Mouse (Mus musculus) common myeloid progenitor, adult 5-6 weeks (primary cell): ENCODE measurements around the gene Prkar2a. TPM values are rescaled to one million over a fixed set of nuclear protein-coding genes. Genes with fewer than 3 reads are reported as not detected.
A peak's percentile ranks its signal among the peaks of the same experiment; 100 is the strongest.
"Not testable (repeated sequence)": the region's sequence is repeated elsewhere in the genome, so short reads cannot be mapped to it uniquely, and the experiment has no call there.

Experiments used
- ATAC-seq: replicated peaks from 2 replicates; pipeline ENCODE4 v1.8.0; 2016; ENCODE audit warnings: low read depth, mild to moderate bottlenecking, moderate TSS enrichment, inconsistent platforms; ENCODE audit not compliant: poor library complexity, severe bottlenecking
- total RNA-seq: library from RNA; stranded (forward); fragments of 200-1000, 187-1606 nt; gene quantifications from 2 replicates; pipeline ENCODE4 v1.2.3, GENCODE M21; 2017

Prkar2a gene
- total RNA-seq, result 20.1 and 28.1 TPM in 2 replicates

DNA sequence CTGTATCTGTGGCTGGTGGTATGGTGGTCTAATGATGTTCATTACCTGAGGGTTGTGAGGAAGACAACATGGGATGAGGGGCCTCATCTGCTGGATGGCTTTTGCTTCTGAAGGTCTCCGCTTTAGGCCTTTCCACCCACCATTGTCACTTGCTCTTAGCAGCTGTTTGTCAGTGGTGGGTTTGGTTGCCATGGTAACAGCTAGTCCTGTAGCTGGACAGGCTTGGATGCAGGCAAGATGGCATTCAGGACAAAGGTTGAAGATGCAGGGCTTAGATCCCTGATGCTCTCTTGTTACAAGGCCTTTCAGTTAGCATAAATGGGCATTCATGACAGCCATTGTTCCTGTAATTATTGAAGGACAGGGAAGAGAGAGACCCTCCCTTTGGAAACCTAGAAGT, at the start of gene Prkar2a:
Gene Prkar2a (plus strand): TSS at position 209 of the 400 bp plus-strand sequence.
- no peak for ATAC-seq

DNA sequence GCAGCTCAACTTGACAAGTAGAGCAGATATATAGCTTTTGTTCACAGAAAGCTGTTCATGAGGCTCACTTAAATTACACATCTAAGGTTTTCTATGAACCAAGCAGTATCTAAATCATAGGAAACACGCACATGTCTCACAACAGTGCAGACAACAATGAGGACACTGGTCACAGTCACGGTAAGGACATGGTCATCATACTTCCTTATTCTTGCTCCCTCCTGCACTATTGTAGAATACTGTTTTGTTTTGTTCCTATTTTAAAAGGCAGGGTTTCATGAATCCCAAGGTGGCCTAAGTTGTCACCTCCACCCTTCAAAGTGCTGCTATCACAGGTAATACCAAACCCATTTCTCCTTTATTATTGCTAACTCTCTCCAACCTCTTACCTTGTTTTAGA, 49.3 kb upstream of the Prkar2a start:
- ATAC-seq, result no peak

DNA sequence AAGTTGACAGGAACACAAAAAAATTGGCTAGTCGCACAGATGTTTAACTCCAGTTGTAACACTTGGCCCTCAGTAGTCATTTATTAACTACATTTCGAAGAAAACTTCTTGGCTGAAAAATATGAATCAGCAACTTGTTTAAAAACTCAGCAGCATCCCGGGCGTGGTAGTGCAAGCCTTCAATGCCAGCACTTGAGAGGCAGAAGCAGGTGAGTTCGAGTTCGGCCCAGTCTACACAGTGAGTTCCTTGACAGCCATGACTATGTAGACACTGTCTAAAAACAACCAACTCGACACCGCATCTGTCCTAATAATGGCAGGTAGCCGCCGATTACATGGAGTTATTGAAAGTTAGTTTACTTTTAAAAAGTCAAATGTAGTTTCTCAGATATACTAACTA, 40.9 kb upstream of the Prkar2a start:
- no peak for ATAC-seq

GRCm38 (mm10) chr9:108648611-108649560, 40.2 kb upstream of the Prkar2a start, which contains the start of gene Arih2:
Gene Arih2, minus strand, starts transcription at chr9:108649386.
- ATAC-seq, result peak; percentile 95

DNA sequence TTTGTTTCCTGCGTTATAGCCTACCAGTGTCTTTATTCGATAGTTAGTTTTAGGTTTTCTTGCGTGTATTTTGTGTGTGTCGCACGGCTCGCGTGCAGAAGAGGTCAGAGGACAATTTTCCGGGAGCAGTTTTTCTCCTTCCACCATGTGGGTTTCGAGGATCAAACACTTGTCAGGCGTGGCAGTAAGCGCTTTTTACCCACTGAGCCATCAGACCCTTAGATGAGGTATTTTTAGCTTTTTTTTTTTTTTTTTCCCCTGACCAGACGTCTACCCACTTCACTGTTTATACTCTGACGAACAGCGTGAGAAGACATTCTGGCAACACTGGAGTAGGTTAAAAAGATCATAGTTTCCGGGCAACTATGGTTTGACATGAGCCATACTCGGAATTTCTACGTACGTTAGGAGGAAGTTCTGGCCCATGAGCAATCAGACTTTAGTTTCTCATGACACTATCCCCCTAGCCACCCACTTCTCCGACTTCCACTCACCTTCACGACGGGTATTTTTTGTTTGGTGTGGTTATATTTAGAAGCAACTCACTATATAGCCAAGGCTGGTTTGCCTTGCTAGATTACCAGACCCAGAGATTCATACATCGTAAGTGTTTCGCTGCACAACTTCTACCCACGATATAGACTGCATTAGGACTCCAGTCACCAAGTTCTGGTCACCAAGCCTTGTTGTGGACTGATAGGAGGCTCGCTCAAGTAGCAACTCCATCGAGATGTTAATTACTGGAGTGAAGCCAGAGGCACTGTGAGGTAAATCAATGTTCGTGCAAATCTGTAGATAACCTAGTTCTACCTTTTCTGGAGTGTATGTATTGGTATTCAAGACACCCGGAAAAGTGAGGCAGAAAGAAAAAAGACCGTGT, 39.3 kb upstream of the Prkar2a start:
- ATAC-seq, result peak; percentile 52

DNA sequence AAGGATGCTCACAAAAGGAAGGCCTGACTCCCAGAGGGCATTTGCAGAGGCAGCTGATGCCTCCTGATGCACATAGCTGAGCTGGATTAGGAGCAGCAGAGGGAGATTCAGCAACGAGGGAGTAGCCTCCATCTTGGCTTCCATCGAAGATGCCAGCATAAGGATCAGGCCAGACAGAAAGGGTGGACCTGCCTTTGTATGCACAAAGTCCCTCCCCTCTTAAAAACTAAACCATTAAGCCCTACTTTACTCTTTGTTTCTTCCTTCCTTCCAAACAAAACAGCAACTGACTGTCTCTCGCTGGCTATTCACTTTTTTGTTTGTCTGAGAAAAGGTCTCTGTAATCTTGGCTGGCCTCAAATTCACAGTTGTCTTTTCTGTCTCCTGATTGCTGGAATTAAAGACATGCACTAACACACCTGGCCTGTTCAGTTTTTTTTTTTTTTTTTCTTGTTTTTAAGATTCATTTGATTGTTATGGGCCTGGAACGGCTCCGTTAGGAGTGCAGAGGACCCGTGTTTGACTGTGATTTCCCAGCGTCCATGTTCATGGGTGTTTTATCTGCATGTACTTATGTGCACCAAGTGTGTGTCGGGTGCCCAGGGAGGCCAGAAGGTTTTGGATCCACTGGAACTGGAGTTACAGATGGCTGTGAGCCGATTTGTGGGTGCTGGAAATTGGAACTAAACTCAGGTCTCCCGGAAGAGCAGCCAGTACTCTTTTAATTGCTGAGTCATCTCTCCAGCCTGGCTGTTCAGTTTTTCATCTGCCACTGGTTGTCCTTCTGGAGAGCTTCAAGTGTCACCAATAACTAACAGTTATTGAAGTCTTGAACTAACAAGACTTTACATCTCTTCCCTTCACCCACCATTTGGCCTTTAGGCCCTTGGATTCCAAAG, 34.3 kb upstream of the Prkar2a start:
- peak; percentile 76 for ATAC-seq

GRCm38 (mm10) chr9:108655865-108656264, 33.2 kb upstream of the Prkar2a start:
- not testable (repeated sequence) for ATAC-seq

- ATAC-seq, result peak; percentile 96
These were observed 27.2 kb upstream of the Prkar2a start, which contains the start of gene Slc25a20 for GRCm38 (mm10) chr9:108661677-108662612. Gene Slc25a20, plus strand, starts transcription at chr9:108662088.

DNA sequence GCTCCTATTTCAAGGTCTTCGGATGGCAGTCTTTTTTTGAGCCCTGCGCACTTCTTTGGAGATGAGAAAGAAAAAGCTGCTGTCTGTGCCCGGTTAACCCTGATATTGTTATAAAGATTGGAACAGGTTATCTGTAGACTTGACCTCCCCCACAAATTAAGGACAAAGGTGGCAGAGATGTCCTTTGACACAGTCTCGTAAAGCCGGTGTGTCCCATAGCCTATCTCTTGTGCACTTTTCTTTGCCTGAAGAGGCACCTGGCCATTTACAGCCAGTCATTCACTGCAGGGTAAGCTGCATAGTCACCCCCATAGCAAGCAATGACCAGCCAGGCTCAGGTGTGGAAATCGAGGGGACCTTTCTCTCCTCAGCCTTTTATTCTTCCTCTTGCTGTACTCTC, 26.5 kb upstream of the Prkar2a start:
- ATAC-seq, result no peak

GRCm38 (mm10) chr9:108669875-108670274, 19.2 kb upstream of the Prkar2a start:
- ATAC-seq, result peak; percentile 77

DNA sequence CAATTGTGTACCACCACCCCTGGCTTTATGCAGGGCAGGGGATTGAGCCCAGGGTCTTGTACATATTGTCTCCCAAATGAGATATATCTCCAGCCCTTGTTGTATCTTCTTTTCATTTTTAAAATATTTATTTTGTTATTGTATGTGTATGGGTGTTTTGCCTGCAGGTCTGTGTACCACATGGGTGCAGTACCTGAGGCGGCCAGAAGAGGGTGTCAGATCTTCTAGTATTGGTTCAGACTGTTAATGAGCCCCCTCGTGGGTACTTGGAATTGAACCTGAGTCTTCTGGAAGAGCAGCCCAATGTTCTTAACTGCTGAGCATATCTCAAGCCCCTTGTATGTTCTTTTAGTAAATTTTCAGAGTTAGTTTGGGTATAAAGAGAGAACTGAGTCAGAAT, 16.0 kb upstream of the Prkar2a start:
- ATAC-seq, result no peak

DNA sequence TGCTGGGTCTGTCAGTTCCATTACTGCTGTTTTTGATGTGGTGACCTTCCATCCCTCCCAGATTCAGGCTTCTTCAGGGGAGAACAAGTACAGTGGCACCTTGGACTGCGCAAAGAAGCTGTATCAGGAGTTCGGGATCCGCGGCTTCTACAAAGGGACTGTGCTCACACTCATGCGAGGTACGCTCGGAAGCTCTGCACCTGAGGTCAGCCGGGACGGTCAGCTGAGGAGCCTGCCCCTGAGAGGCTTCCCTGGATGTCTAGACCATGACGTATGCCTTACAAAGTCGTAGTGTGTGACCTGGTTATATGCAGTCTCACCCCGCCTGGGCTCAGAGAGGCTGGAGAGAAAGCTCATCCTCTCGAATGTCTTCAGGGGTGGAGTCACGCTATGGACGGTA, 9.1 kb upstream of the Prkar2a start:
- ATAC-seq, result no peak

DNA sequence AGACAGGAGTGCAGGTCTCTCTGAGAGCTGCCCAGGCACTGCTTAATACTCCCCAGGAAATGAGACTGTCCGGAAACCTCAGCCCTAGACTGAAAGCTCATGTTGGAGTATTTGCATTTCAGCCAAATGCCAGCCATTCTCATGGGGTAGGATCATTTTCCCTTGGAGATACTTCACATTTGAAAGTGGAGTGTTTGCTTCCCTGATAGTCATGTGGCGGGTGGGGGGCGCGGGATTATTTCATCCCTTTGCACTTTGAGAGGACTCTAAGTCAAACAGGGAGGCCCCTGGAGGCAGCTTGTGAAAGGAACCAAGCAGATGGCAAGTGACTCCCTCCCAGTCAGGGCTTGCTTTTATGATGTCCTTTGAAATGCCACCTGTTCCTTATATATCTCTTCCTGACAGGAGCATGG, 2.6 kb upstream of the Prkar2a start:
- no peak for ATAC-seq

- no peak for ATAC-seq
These were observed 1.9 kb upstream of the Prkar2a start for GRCm38 (mm10) chr9:108687181-108687580.

GRCm38 (mm10) chr9:108687686-108688085, 1.4 kb upstream of the Prkar2a start:
- ATAC-seq, result no peak

- ATAC-seq, result no peak
These were observed 663 bp upstream of the Prkar2a start for GRCm38 (mm10) chr9:108688451-108688850.

DNA sequence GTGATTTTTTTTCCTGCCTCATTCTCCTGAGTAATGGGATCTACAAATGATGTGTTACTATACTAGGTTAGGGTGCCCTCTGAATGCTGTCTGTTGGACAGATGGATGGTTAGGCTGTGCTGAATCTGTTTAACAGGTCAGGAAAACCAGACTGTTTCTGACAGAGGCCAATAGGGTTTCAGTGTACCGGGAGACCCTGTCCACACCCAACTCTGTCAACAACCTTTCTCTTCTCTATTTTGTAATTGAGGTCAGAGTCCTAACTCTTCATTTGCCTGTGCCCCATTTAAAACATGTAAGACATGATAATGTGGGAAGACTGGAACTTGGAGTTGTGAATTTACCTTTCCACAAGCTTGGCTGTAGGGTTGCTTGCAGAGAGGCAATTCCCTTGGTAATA, 879 bp downstream of the Prkar2a start:
- no peak for ATAC-seq

- no peak for ATAC-seq
These were observed 1.8 kb downstream of the Prkar2a start for GRCm38 (mm10) chr9:108690914-108691313.

DNA sequence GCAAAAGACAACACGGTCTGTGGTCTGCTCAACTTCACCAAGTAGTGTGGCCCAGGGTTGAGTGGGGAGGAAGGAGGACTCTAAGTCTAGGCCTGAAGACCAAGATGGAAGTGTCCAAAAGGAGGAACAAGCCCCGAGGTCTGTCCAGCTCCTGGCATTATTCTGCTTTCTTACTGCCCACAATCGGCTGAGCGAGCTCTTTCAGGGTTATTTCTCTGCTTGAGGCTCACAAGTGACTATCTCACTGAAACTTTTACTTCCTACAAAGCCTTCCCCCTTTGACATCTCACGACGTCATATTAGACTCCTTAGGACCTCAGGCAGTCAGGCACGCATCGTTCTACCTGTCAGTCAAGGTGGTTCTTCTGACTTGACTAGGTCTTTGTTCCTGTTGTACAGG, 2.3 kb downstream of the Prkar2a start:
- ATAC-seq, result peak; percentile 55
